Comparison of ENCODE assay signal across 10 mouse cellular contexts in the genomic region with DNA sequence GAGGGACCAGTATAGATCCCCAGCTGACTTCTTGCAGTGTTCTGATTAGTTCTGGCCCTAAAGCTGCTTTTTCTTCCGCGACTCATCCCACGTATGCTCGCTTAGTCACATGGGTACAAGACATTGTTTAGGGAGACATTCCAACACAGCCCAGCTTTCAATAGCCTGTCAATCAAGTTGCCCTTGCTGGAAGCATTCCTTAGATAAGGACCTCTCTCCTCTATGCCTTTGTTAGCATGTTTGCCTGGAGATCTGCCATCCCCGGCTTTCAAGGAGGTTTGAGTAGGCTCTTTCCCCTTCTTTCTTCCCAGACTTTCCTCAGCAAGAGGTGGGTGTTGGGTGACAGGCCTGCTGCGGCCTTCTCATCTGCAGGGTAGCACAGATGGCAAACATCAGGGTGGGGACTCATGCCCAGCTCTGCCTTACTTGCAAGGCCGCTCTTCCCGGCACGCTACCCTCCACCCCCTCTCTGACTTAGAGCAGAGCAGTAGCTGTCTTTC.
A peak's percentile ranks its signal among the peaks of the same experiment; 100 is the strongest.
DNase-seq lines count a peak whose midpoint lies in the region; ATAC-seq lines count a peak whose summit lies in the region.
"Had no signal": no experiment of that assay in that cellular context is flagged by ENCODE, and none has a peak within 500 bp of the region (broad histone marks: within the 10 kb centered on the region; RNA-seq: fewer than 3 reads in every experiment).

No protein-coding gene starts in this region.

- H3K9me3 ChIP-seq in liver, embryonic 11.5 days (ENCODE audit: control insufficient read depth, low read length): no peaks in the 10 kb centered on the region
- no peaks in the 10 kb centered on the region for H3K9me3 ChIP-seq in liver, embryonic 12.5 days (replicated peaks)
- no peaks in the 10 kb centered on the region for H3K9me3 ChIP-seq in forebrain, embryonic 15.5 days
- H3K9me3 ChIP-seq in stomach, embryonic 15.5 days: no peaks in the 10 kb centered on the region
- H3K9me3 ChIP-seq: megakaryocyte, embryonic 14.5 days had no signal

- H3K4me2 ChIP-seq in liver, embryonic 11.5 days: no peak overlapping the region
- H3K4me2 ChIP-seq in liver, embryonic 12.5 days: no peak overlapping the region
- H3K4me2 ChIP-seq in forebrain, embryonic 15.5 days (replicated peaks): no peak overlapping the region
- no peak overlapping the region for H3K4me2 ChIP-seq in stomach, embryonic 15.5 days

- 0 out of 2 replicates have a peak, but pooled peaks have one; percentile 12 for ATAC-seq in liver, embryonic 11.5 days (replicated peaks; ENCODE audit: low FRiP score)
- no peak for ATAC-seq in liver, embryonic 12.5 days
- ATAC-seq in forebrain, embryonic 15.5 days (replicated peaks): 0 out of 2 replicates have a peak, but pooled peaks have one; percentile 35
- peak; percentile 76 for ATAC-seq in stomach, embryonic 15.5 days (ENCODE audit: insufficient read depth, low FRiP score, low read depth)

- H3K36me3 ChIP-seq in liver, embryonic 11.5 days (ENCODE audit: control insufficient read depth, insufficient read depth, low read length): no peaks in the 10 kb centered on the region
- no peaks in the 10 kb centered on the region for H3K36me3 ChIP-seq in liver, embryonic 12.5 days
- H3K36me3 ChIP-seq in forebrain, embryonic 15.5 days: no peaks in the 10 kb centered on the region
- H3K36me3 ChIP-seq in stomach, embryonic 15.5 days: no peaks in the 10 kb centered on the region

- intact Hi-C loops in left cerebral cortex, postnatal 25 days (cut with DNase I): no loop called here

- H3K4me1 ChIP-seq in liver, embryonic 11.5 days (replicated peaks; ENCODE audit: control insufficient read depth, insufficient read depth, low read length): peaks cover 8% of the 10 kb centered on the region; the same call in 1 of the 2 replicates
- 0 out of 2 replicates have a peak, but pooled peaks cover 6% of the 10 kb centered on the region for H3K4me1 ChIP-seq in liver, embryonic 12.5 days
- H3K4me1 ChIP-seq in forebrain, embryonic 15.5 days: peaks cover 5% of the 10 kb centered on the region; the same call in 1 of the 2 replicates
- no peaks in the 10 kb centered on the region for H3K4me1 ChIP-seq in stomach, embryonic 15.5 days

- 36% methylated on average over 9 of the region's 9 CpGs for WGBS in liver, embryonic 11.5 days
- 61% methylated on average over 9 of the region's 9 CpGs for WGBS in liver, embryonic 12.5 days (ENCODE audit: insufficient replicate concordance)
- 34% methylated on average over 9 of the region's 9 CpGs for WGBS in forebrain, embryonic 15.5 days
- WGBS in stomach, embryonic 15.5 days: 38% methylated on average over 9 of the region's 9 CpGs

- H3K9ac ChIP-seq in liver, embryonic 11.5 days (ENCODE audit: low read depth, low read length): no peak overlapping the region
- no peak overlapping the region for H3K9ac ChIP-seq in liver, embryonic 12.5 days
- no peak overlapping the region for H3K9ac ChIP-seq in forebrain, embryonic 15.5 days (replicated peaks)
- no peak overlapping the region for H3K9ac ChIP-seq in stomach, embryonic 15.5 days

- no peaks in the 10 kb centered on the region for H3K27me3 ChIP-seq in liver, embryonic 11.5 days (replicated peaks; ENCODE audit: control insufficient read depth, insufficient read depth, low read length)
- H3K27me3 ChIP-seq in liver, embryonic 12.5 days (replicated peaks): no peaks in the 10 kb centered on the region; the same call in 1 of the 2 replicates
- no peaks in the 10 kb centered on the region for H3K27me3 ChIP-seq in forebrain, embryonic 15.5 days
- no peaks in the 10 kb centered on the region for H3K27me3 ChIP-seq in stomach, embryonic 15.5 days (replicated peaks)

- no peak overlapping the region for H3K4me3 ChIP-seq in liver, embryonic 11.5 days (ENCODE audit: low read depth, low read length)
- H3K4me3 ChIP-seq in liver, embryonic 12.5 days: no peak overlapping the region
- H3K4me3 ChIP-seq in forebrain, embryonic 15.5 days: no peak overlapping the region
- no peak overlapping the region for H3K4me3 ChIP-seq in stomach, embryonic 15.5 days (replicated peaks)
- H3K4me3 ChIP-seq: heart, adult 2 months; megakaryocyte, embryonic 14.5 days had no signal

- H3K27ac ChIP-seq in liver, embryonic 11.5 days (ENCODE audit: low read depth, low read length): no peak overlapping the region
- H3K27ac ChIP-seq in liver, embryonic 12.5 days: no peak overlapping the region
- no peak overlapping the region for H3K27ac ChIP-seq in forebrain, embryonic 15.5 days (replicated peaks)
- no peak overlapping the region for H3K27ac ChIP-seq in stomach, embryonic 15.5 days
- H3K27ac ChIP-seq: heart, adult 2 months had no signal

- DNase-seq in liver, embryonic 11.5 days (ENCODE audit: low spot score): no peak
- DNase-seq in left cerebral cortex, postnatal 25 days (ENCODE audit: low spot score in 2 of 2): peak; percentile 12 to 76
- DNase-seq in neural tube, embryonic 10.5 days (ENCODE audit: extremely low spot score, low spot score): no peak
- DNase-seq in gastrocnemius, postnatal 10 days: no peak
- DNase-seq in thymus, postnatal 14 days: no peak

Comparison
In these comparisons a context has a peak if more than half of its experiments do, and no peak if none do; other contexts are left out.
1. DNase-seq: peak in left cerebral cortex, postnatal 25 days (2 of 2); none in liver, embryonic 11.5 days (single experiment), neural tube, embryonic 10.5 days (single experiment), gastrocnemius, postnatal 10 days (single experiment) and thymus, postnatal 14 days (single experiment).